Mouse (Mus musculus): ENCODE data around the gene Tnfsf13.
"Not testable (repeated sequence)": the region's sequence is repeated elsewhere in the genome, so short reads cannot be mapped to it uniquely, and the experiment has no call there.

Tnfsf13 gene

GRCm38 (mm10) chr11:69685526-69686148 is at the start of gene Tnfsf13:
Gene Tnfsf13 (minus strand): TSS chr11:69685784.
- no peak for DNase-seq (ENCODE audit: low spot score in 2 of 2)

- DNase-seq (ENCODE audit: low spot score in 2 of 2): not testable (repeated sequence)
Measured at GRCm38 (mm10) chr11:69731408-69731807, 45.8 kb upstream of the Tnfsf13 start.

GRCm38 (mm10) chr11:69729063-69729462 is 43.5 kb upstream of the Tnfsf13 start:
- peak; percentile 62 to 73 for DNase-seq (ENCODE audit: low spot score in 2 of 2)

- DNase-seq (ENCODE audit: low spot score in 2 of 2): no peak
Measured at GRCm38 (mm10) chr11:69725951-69726350, 40.4 kb upstream of the Tnfsf13 start.

- no peak for DNase-seq (ENCODE audit: low spot score in 2 of 2)
Measured at GRCm38 (mm10) chr11:69723074-69723473, 37.5 kb upstream of the Tnfsf13 start.

- no peak for DNase-seq (ENCODE audit: low spot score in 2 of 2)
Measured at GRCm38 (mm10) chr11:69720852-69721251, 35.3 kb upstream of the Tnfsf13 start.

- no peak for DNase-seq (ENCODE audit: low spot score in 2 of 2)
Measured at GRCm38 (mm10) chr11:69719423-69719822, 33.8 kb upstream of the Tnfsf13 start.

GRCm38 (mm10) chr11:69718661-69719060 is 33.1 kb upstream of the Tnfsf13 start:
- no peak for DNase-seq (ENCODE audit: low spot score in 2 of 2)

- no peak for DNase-seq (ENCODE audit: low spot score in 2 of 2)
Measured at GRCm38 (mm10) chr11:69716953-69717352, 31.4 kb upstream of the Tnfsf13 start.

- no peak for DNase-seq (ENCODE audit: low spot score in 2 of 2)
Measured at GRCm38 (mm10) chr11:69715929-69716328, 30.3 kb upstream of the Tnfsf13 start.

- peak; percentile 35 to 39 for DNase-seq (ENCODE audit: low spot score in 2 of 2)
Measured at GRCm38 (mm10) chr11:69715482-69715881, 29.9 kb upstream of the Tnfsf13 start.

- DNase-seq (ENCODE audit: low spot score in 2 of 2): no peak
Measured at GRCm38 (mm10) chr11:69714636-69715329, 29.2 kb upstream of the Tnfsf13 start.

- no peak for DNase-seq (ENCODE audit: low spot score in 2 of 2)
Measured at GRCm38 (mm10) chr11:69712954-69713672, 27.5 kb upstream of the Tnfsf13 start.

GRCm38 (mm10) chr11:69711082-69711481 is 25.5 kb upstream of the Tnfsf13 start:
- no peak for DNase-seq (ENCODE audit: low spot score in 2 of 2)

GRCm38 (mm10) chr11:69710470-69710869 is 24.9 kb upstream of the Tnfsf13 start:
- no peak for DNase-seq (ENCODE audit: low spot score in 2 of 2)

- no peak for DNase-seq (ENCODE audit: low spot score in 2 of 2)
Measured at GRCm38 (mm10) chr11:69709554-69710446, 24.2 kb upstream of the Tnfsf13 start.

GRCm38 (mm10) chr11:69708614-69709265 is 23.2 kb upstream of the Tnfsf13 start:
- DNase-seq (ENCODE audit: low spot score in 2 of 2): no peak

- DNase-seq (ENCODE audit: low spot score in 2 of 2): no peak
Measured at GRCm38 (mm10) chr11:69707873-69708381, 22.3 kb upstream of the Tnfsf13 start.

GRCm38 (mm10) chr11:69707480-69707847 is 21.9 kb upstream of the Tnfsf13 start:
- DNase-seq (ENCODE audit: low spot score in 2 of 2): no peak

GRCm38 (mm10) chr11:69706775-69707479 is 21.3 kb upstream of the Tnfsf13 start:
- DNase-seq (ENCODE audit: low spot score in 2 of 2): no peak

Data from natural killer cell, adult 2 months (primary cell).